Mouse (Mus musculus) heart, embryonic 13.5 days (tissue): ENCODE data around the gene Piga. TPM values are rescaled to one million over a fixed set of nuclear protein-coding genes. Genes with fewer than 3 reads are reported as not detected.

Experiments
- ATAC-seq: fragments of 200-750 bp; cut with Nextera tagmentation; 2 replicates; pipeline ENCODE4 v1.8.0; 2017; ENCODE audit warnings: moderate TSS enrichment; ENCODE audit not compliant: insufficient number of reproducible peaks, low FRiP score, low TSS enrichment; ENCODE audit errors: extremely low read depth
- H3K27ac ChIP-seq: fragments of 300-500 bp; sonication (generic); replicated peaks from 2 replicates; pipeline ENCODE4 v1.5.1; 2015; ENCODE audit warnings: moderate library complexity, mild to moderate bottlenecking, inconsistent platforms
- H3K27me3 ChIP-seq: fragments of 300-500 bp; sonication (generic); replicated peaks from 2 replicates; pipeline ENCODE4 v1.6.1; 2015; ENCODE audit warnings: mild to moderate bottlenecking, inconsistent platforms
- H3K36me3 ChIP-seq: fragments of 300-500 bp; sonication (generic); 2 replicates; pipeline ENCODE4 v1.6.1; 2015; ENCODE audit warnings: mild to moderate bottlenecking, inconsistent platforms
- H3K4me1 ChIP-seq: fragments of 300-500 bp; sonication (generic); 2 replicates; pipeline ENCODE4 v1.6.1; 2015; ENCODE audit warnings: inconsistent platforms
- H3K4me2 ChIP-seq: fragments of 300-500 bp; sonication (generic); 2 replicates; pipeline ENCODE4 v1.6.1; 2015; ENCODE audit warnings: inconsistent platforms, mild to moderate bottlenecking, moderate library complexity
- H3K4me3 ChIP-seq: fragments of 300-500 bp; sonication (generic); 2 replicates; pipeline ENCODE4 v1.5.1; 2015; ENCODE audit warnings: moderate library complexity, mild to moderate bottlenecking, inconsistent platforms
- H3K9ac ChIP-seq: fragments of 300-500 bp; sonication (generic); 2 replicates; pipeline ENCODE4 v1.6.1; 2015; ENCODE audit warnings: inconsistent platforms, mild to moderate bottlenecking, moderate library complexity
- H3K9me3 ChIP-seq: fragments of 300-500 bp; sonication (generic); 2 replicates; pipeline ENCODE4 v1.6.1; 2016; ENCODE audit warnings: inconsistent platforms
- WGBS: fragments of 180-500 bp; shearing (Covaris S2); methylation state at CpG from one replicate; pipeline ENCODE4 v1.1.7; 2015; ENCODE audit warnings: mixed read lengths; 5-methylcytosine and 5-hydroxymethylcytosine counted together
- polyA plus RNA-seq: library from polyadenylated mRNA; unstranded; fragments of >200 nt; fragmentation: Nextera tagmentation; extraction: Ambion mirVana; gene quantifications from 2 replicates; pipeline ENCODE4 v1.2.1, GENCODE M21; 2015

The Piga gene
- 6.5 and 9.3 TPM in 2 replicates for polyA plus RNA-seq

GRCm38 (mm10) chrX:164419471-164419939 is at the start of gene Piga:
TSS of gene Piga (plus strand) at chrX:164419787.
- Histone ChIP-seq H3K27me3 (0 out of 2 replicates have a peak, but pooled peaks cover 3% of the 10 kb centered on the region), H3K36me3 (peaks cover 14% of the 10 kb centered on the region), H3K9ac (peak within 1 kb of the TSS; percentile 87), H3K9me3 (no peaks in the 10 kb centered on the region), H3K4me2 (peak within 1 kb of the TSS; percentile 74), H3K27ac (peak within 1 kb of the TSS; percentile 74), H3K4me3 (peak within 1 kb of the TSS; percentile 64), H3K4me1 (peaks cover 13% of the 10 kb centered on the region)
- peak; percentile 94 for ATAC-seq
- 12% methylated on average over 40 of the region's 40 CpGs for WGBS

- H3K36me3 ChIP-seq = no peaks in the 10 kb centered on the region
- no peak overlapping the region for H3K27ac ChIP-seq
- H3K4me3 ChIP-seq = no peak overlapping the region
- H3K4me2 ChIP-seq = no peak overlapping the region
- no peaks in the 10 kb centered on the region for H3K4me1 ChIP-seq
- no peaks in the 10 kb centered on the region for H3K27me3 ChIP-seq
- ATAC-seq = no peak
- no peaks in the 10 kb centered on the region for H3K9me3 ChIP-seq
- H3K9ac ChIP-seq = no peak overlapping the region
- WGBS = 74% methylated on average over 3 of the region's 3 CpGs
Measured at GRCm38 (mm10) chrX:164370576-164370975, 49.0 kb upstream of the Piga start.

GRCm38 (mm10) chrX:164373081-164373480 is 46.5 kb upstream of the Piga start, which contains the start of gene Vegfd:
TSS of gene Vegfd (plus strand) at chrX:164373378.
- WGBS = 16% methylated on average over 3 of the region's 3 CpGs
- ATAC-seq = no peak
- peak within 1 kb of the TSS; percentile 22 for H3K4me2 ChIP-seq

GRCm38 (mm10) chrX:164374586-164374985 is 45.0 kb upstream of the Piga start:
- Histone ChIP-seq H3K9me3 (no peaks in the 10 kb centered on the region), H3K36me3 (no peaks in the 10 kb centered on the region), H3K4me3 (no peak overlapping the region), H3K27ac (no peak overlapping the region), H3K4me1 (no peaks in the 10 kb centered on the region), H3K4me2 (no peak overlapping the region), H3K9ac (no peak overlapping the region), H3K27me3 (no peaks in the 10 kb centered on the region)
- no peak for ATAC-seq
- 45% methylated on average over 5 of the region's 5 CpGs for WGBS

More at GRCm38 (mm10) chrX:164373081-164373480, 46.5 kb upstream of the Piga start, which contains the start of gene Vegfd:
- Histone ChIP-seq H3K4me3 (peak within 1 kb of the TSS; percentile 8; the same call in 1 of the 2 replicates), H3K27me3 (no peaks in the 10 kb centered on the region), H3K4me1 (no peaks in the 10 kb centered on the region), H3K9me3 (no peaks in the 10 kb centered on the region), H3K27ac (peak within 1 kb of the TSS; percentile 56), H3K36me3 (no peaks in the 10 kb centered on the region), H3K9ac (no peak within 1 kb of the TSS)

DNA sequence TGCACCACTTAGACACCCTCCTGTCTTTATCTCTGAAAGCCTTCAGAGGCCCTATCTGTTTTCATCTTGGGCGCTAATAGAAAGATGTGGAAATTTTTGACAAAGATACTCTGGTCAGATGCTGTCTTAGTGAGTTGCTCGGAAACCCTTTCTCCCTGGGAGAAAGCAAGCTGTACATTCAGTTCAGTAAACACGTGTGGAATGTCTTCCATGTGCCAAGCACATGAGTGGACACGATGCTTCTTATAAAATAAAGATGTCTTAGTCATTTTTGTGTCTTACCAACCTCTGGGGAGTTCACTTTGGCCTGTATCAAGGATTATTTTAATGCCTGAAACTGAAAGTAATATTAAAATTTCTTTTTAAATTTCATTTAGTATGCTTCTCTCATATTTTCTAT is 39.9 kb upstream of the Piga start:
- Histone ChIP-seq H3K4me1 (no peaks in the 10 kb centered on the region), H3K4me2 (no peak overlapping the region), H3K9me3 (no peaks in the 10 kb centered on the region), H3K9ac (no peak overlapping the region), H3K27me3 (no peaks in the 10 kb centered on the region), H3K36me3 (no peaks in the 10 kb centered on the region), H3K27ac (no peak overlapping the region), H3K4me3 (no peak overlapping the region)
- WGBS = 68% methylated on average over 4 of the region's 4 CpGs
- no peak for ATAC-seq

GRCm38 (mm10) chrX:164381618-164382408 is 37.8 kb upstream of the Piga start:
- no peak overlapping the region for H3K27ac ChIP-seq
- H3K4me1 ChIP-seq = no peaks in the 10 kb centered on the region
- no peaks in the 10 kb centered on the region for H3K9me3 ChIP-seq
- no peaks in the 10 kb centered on the region for H3K27me3 ChIP-seq
- H3K4me3 ChIP-seq = peak overlapping the region; percentile 49
- peak overlapping the region; percentile 64; the same call in 1 of the 2 replicates for H3K9ac ChIP-seq
- H3K36me3 ChIP-seq = no peaks in the 10 kb centered on the region
- 14% methylated on average over 25 of the region's 33 CpGs for WGBS
- H3K4me2 ChIP-seq = peak overlapping the region; percentile 77
- peak; percentile 89 for ATAC-seq

GRCm38 (mm10) chrX:164394091-164394490 is 25.5 kb upstream of the Piga start:
- ATAC-seq = no peak
- WGBS = 59% methylated on average over 4 of the region's 4 CpGs
- Histone ChIP-seq H3K27me3 (no peaks in the 10 kb centered on the region), H3K9me3 (no peaks in the 10 kb centered on the region), H3K9ac (no peak overlapping the region), H3K4me3 (no peak overlapping the region), H3K27ac (no peak overlapping the region), H3K36me3 (no peaks in the 10 kb centered on the region), H3K4me1 (no peaks in the 10 kb centered on the region), H3K4me2 (no peak overlapping the region)

- Histone ChIP-seq H3K4me1 (no peaks in the 10 kb centered on the region), H3K4me3 (no peak overlapping the region), H3K36me3 (no peaks in the 10 kb centered on the region), H3K27me3 (no peaks in the 10 kb centered on the region), H3K27ac (no peak overlapping the region), H3K4me2 (no peak overlapping the region), H3K9ac (no peak overlapping the region), H3K9me3 (no peaks in the 10 kb centered on the region)
- ATAC-seq = no peak
- WGBS = 53% methylated on average over 3 of the region's 3 CpGs
Measured at GRCm38 (mm10) chrX:164398456-164398855, 21.1 kb upstream of the Piga start.

- Histone ChIP-seq H3K36me3 (no peaks in the 10 kb centered on the region), H3K27ac (no peak overlapping the region), H3K27me3 (no peaks in the 10 kb centered on the region), H3K9me3 (no peaks in the 10 kb centered on the region), H3K4me2 (no peak overlapping the region), H3K9ac (no peak overlapping the region), H3K4me1 (no peaks in the 10 kb centered on the region), H3K4me3 (no peak overlapping the region)
- no peak for ATAC-seq
Measured at GRCm38 (mm10) chrX:164405080-164405649, 14.4 kb upstream of the Piga start.

- Histone ChIP-seq H3K27me3 (no peaks in the 10 kb centered on the region), H3K9me3 (no peaks in the 10 kb centered on the region), H3K27ac (no peak overlapping the region), H3K4me2 (no peak overlapping the region), H3K9ac (no peak overlapping the region), H3K4me3 (no peak overlapping the region), H3K36me3 (no peaks in the 10 kb centered on the region), H3K4me1 (no peaks in the 10 kb centered on the region)
- ATAC-seq = no peak
- 59% methylated on average over 9 of the region's 9 CpGs for WGBS
Measured at GRCm38 (mm10) chrX:164406133-164407022, 13.2 kb upstream of the Piga start.
